Mouse (Mus musculus) liver, embryonic 14.5 days (tissue): Measurements from ENCODE around the gene Zkscan6. TPM values are rescaled to one million over a fixed set of nuclear protein-coding genes. Genes with fewer than 3 reads are reported as not detected.
A peak's percentile ranks its signal among the peaks of the same experiment; 100 is the strongest.

ENCODE experiments used
- ATAC-seq: fragments of 200-750 bp; cut with Nextera tagmentation; 2 replicates; pipeline ENCODE4 v1.8.0; 2017; ENCODE audit warnings: moderate number of reproducible peaks, mild to moderate bottlenecking, moderate library complexity; ENCODE audit not compliant: insufficient read depth
- DNase-seq, 3 experiments: peaks; one replicate each; pipeline ENCODE4 v3.0.0-alpha.2; 2012 to 2013; ENCODE audit warnings: low read depth in 3 of 3, low spot score in 3 of 3
- H3K27ac ChIP-seq: fragments of 300-500 bp; sonication (generic); 2 replicates; pipeline ENCODE4 v1.5.1; 2014; ENCODE audit warnings: moderate library complexity, mild to moderate bottlenecking, control low read depth, inconsistent platforms
- H3K27me3 ChIP-seq: fragments of 300-500 bp; sonication (generic); 2 replicates; pipeline ENCODE4 v1.6.1; 2014; ENCODE audit warnings: mild to moderate bottlenecking, low read length, moderate library complexity; ENCODE audit not compliant: control insufficient read depth, insufficient read depth
- H3K36me3 ChIP-seq: fragments of 300-500 bp; sonication (generic); replicated peaks from 2 replicates; pipeline ENCODE4 v1.6.1; 2014; ENCODE audit warnings: low read depth; ENCODE audit not compliant: control insufficient read depth, insufficient read depth
- H3K4me1 ChIP-seq, 2 experiments: fragments of 200-500 bp in 1 of 2; fragments of 300-500 bp in 1 of 2; sonication (generic) in 1 of 2; replicated peaks; 2 replicates each; pipeline ENCODE4 v1.6.1; 2012 to 2014; ENCODE audit warnings: antibody characterized with exemption in 1 of 2, inconsistent platforms in 1 of 2, low read length in 1 of 2; ENCODE audit not compliant: control insufficient read depth in 2 of 2, insufficient read depth in 2 of 2
- H3K4me2 ChIP-seq: fragments of 300-500 bp; sonication (generic); 2 replicates; pipeline ENCODE4 v1.6.1; 2014; ENCODE audit warnings: low read depth, mild to moderate bottlenecking, control low read depth, moderate library complexity
- H3K4me3 ChIP-seq, 2 experiments: fragments of 200-500 bp in 1 of 2; fragments of 300-500 bp in 1 of 2; sonication (generic) in 1 of 2; 2 replicates each; pipeline ENCODE4 v1.5.1; 2012 to 2014; ENCODE audit warnings: low read depth in 2 of 2, low read length in 2 of 2, mild to moderate bottlenecking in 2 of 2, control low read depth in 1 of 2, inconsistent platforms in 1 of 2, moderate library complexity in 1 of 2; ENCODE audit not compliant: insufficient read depth in 1 of 2
- H3K9ac ChIP-seq: fragments of 300-500 bp; sonication (generic); replicated peaks from 2 replicates; pipeline ENCODE4 v1.6.1; 2014; ENCODE audit warnings: mild to moderate bottlenecking, control low read depth, moderate library complexity
- H3K9me3 ChIP-seq: fragments of 300-500 bp; sonication (generic); 2 replicates; pipeline ENCODE4 v1.6.1; 2016; ENCODE audit warnings: low read length, mixed read lengths; ENCODE audit not compliant: control insufficient read depth
- CTCF ChIP-seq: IDR thresholded peaks from 2 replicates; pipeline ENCODE4 v1.5.1; 2016; ENCODE audit warnings: antibody characterized with exemption, low read depth, control low read depth
- EP300 ChIP-seq: IDR thresholded peaks from 2 replicates; pipeline ENCODE4 v1.6.1; 2016; ENCODE audit warnings: antibody characterized with exemption, low read depth
- whole genome bisulfite sequencing: fragments of 180-500 bp; shearing (Covaris S2); extraction: QIAGEN DNeasy Blood & Tissue Kit; methylation state at CpG from one replicate; pipeline ENCODE4 v1.1.7; 2014; ENCODE audit not compliant: insufficient replicate concordance; 5-methylcytosine and 5-hydroxymethylcytosine counted together
- polyA plus RNA-seq, 2 experiments: library from polyadenylated mRNA; depleted of rRNA in 1 of 2; stranded (reverse) in 1 of 2; unstranded in 1 of 2; fragments of >200 nt; fragmentation: Nextera tagmentation in 1 of 2; extraction: Ambion mirVana in 1 of 2; gene quantifications; 2 replicates each; pipeline versions ENCODE4 v1.2.1 to v1.2.3; 2012 to 2014

Zkscan6 gene
- polyA plus RNA-seq, 2 experiments, result 2.5 to 4.9 TPM

GRCm38 (mm10) chr11:65788154-65788553, 18.8 kb upstream of the Zkscan6 start, which contains the start of gene Map2k4:
Gene Map2k4 (minus strand): TSS chr11:65788297.
- Histone ChIP-seq H3K4me1 (peaks cover 23 to 25% of the 10 kb centered on the region in 2 experiments), H3K4me3 (peak within 1 kb of the TSS; percentile 84 to 99), H3K4me2 (peak within 1 kb of the TSS; percentile 90), H3K27ac (peak within 1 kb of the TSS; percentile 68), H3K9me3 (no peaks in the 10 kb centered on the region), H3K27me3 (no peaks in the 10 kb centered on the region), H3K36me3 (no peaks in the 10 kb centered on the region), H3K9ac (peak within 1 kb of the TSS; percentile 94)
- DNase-seq, result peak; percentile 83
- peak; percentile 97 for ATAC-seq
- no peak for TF ChIP-seq CTCF
- TF ChIP-seq EP300, result no peak
- under 1% methylated on average over 36 of the region's 36 CpGs for WGBS

- ATAC-seq, result peak; percentile 85
- peak overlapping the region; percentile 34 to 41; a peak in 3 of 4 replicates for H3K4me3 ChIP-seq
Observed at GRCm38 (mm10) chr11:65794428-65795219, 12.4 kb upstream of the Zkscan6 start.

GRCm38 (mm10) chr11:65795896-65796295, 11.1 kb upstream of the Zkscan6 start:
- no peak overlapping the region for H3K27ac ChIP-seq
- no peak for DNase-seq
- WGBS, result 63% methylated on average over 1 of the region's 1 CpGs

More at GRCm38 (mm10) chr11:65794428-65795219, 12.4 kb upstream of the Zkscan6 start:
- peak overlapping the region; percentile 71 for H3K4me2 ChIP-seq
- H3K27me3 ChIP-seq, result no peaks in the 10 kb centered on the region
- no peak for TF ChIP-seq CTCF
- peak; percentile 35; the same call in 1 of the 2 replicates for TF ChIP-seq EP300
- peak overlapping the region; percentile 34 for H3K9ac ChIP-seq
- WGBS, result 9% methylated on average over 10 of the region's 10 CpGs
- no peaks in the 10 kb centered on the region for H3K36me3 ChIP-seq
- H3K4me1 ChIP-seq, result peaks cover 16 to 18% of the 10 kb centered on the region in 2 experiments
- peak in 2 of 3 experiments; percentile 57 to 73 for DNase-seq
- no peaks in the 10 kb centered on the region for H3K9me3 ChIP-seq
- peak overlapping the region; percentile 46 for H3K27ac ChIP-seq

GRCm38 (mm10) chr11:65801899-65802298, 5.1 kb upstream of the Zkscan6 start:
- ATAC-seq, result no peak
- Histone ChIP-seq H3K4me3 (no peak overlapping the region), H3K27me3 (no peaks in the 10 kb centered on the region), H3K9me3 (no peaks in the 10 kb centered on the region), H3K27ac (no peak overlapping the region), H3K36me3 (no peaks in the 10 kb centered on the region), H3K4me2 (no peak overlapping the region), H3K9ac (no peak overlapping the region), H3K4me1 (peaks cover 0 to 3% of the 10 kb centered on the region in 2 experiments; a peak in 2 of 4 replicates)
- TF ChIP-seq EP300 (no peak), CTCF (no peak)
- DNase-seq, result no peak
- WGBS, result 69% methylated on average over 3 of the region's 3 CpGs

More at GRCm38 (mm10) chr11:65795896-65796295, 11.1 kb upstream of the Zkscan6 start:
- peaks cover 11 to 15% of the 10 kb centered on the region in 2 experiments for H3K4me1 ChIP-seq
- no peaks in the 10 kb centered on the region for H3K27me3 ChIP-seq
- no peaks in the 10 kb centered on the region for H3K36me3 ChIP-seq
- H3K4me3 ChIP-seq, result no peak overlapping the region
- no peak overlapping the region for H3K4me2 ChIP-seq
- no peak overlapping the region for H3K9ac ChIP-seq
- H3K9me3 ChIP-seq, result no peaks in the 10 kb centered on the region
- TF ChIP-seq CTCF, result no peak
- no peak for TF ChIP-seq EP300
- ATAC-seq, result no peak

GRCm38 (mm10) chr11:65806321-65806904, 562 bp upstream of the Zkscan6 start:
- peak; percentile 56 for ATAC-seq
- WGBS, result under 1% methylated on average over 20 of the region's 20 CpGs
- H3K27ac ChIP-seq, result peak overlapping the region; percentile 78
- H3K4me3 ChIP-seq, result peak overlapping the region; percentile 84 to 88
- H3K9me3 ChIP-seq, result no peaks in the 10 kb centered on the region
- no peak for TF ChIP-seq EP300
- no peak for TF ChIP-seq CTCF
- peak overlapping the region; percentile 78 for H3K9ac ChIP-seq
- no peaks in the 10 kb centered on the region for H3K27me3 ChIP-seq
- H3K4me2 ChIP-seq, result peak overlapping the region; percentile 96
- peak; percentile 41 to 68 (median 47) for DNase-seq
- no peaks in the 10 kb centered on the region for H3K36me3 ChIP-seq
- H3K4me1 ChIP-seq, result peaks cover 2 to 5% of the 10 kb centered on the region in 2 experiments; a peak in 3 of 4 replicates
